Mouse (Mus musculus): Measurements from ENCODE around the gene Sprr2h.

Gene Sprr2h

GRCm38 (mm10) chr3:92385385-92385784 is at the start of gene Sprr2h:
Sprr2h (plus strand) TSS chr3:92385685.
- no peak for DNase-seq

- DNase-seq = no peak
These were observed 49.2 kb upstream of the Sprr2h start for GRCm38 (mm10) chr3:92336278-92336677.

GRCm38 (mm10) chr3:92338840-92339239 is 46.6 kb upstream of the Sprr2h start, which contains the start of gene Sprr2d:
Sprr2d (plus strand) TSS chr3:92339140.
- no peak for DNase-seq

GRCm38 (mm10) chr3:92351843-92352242 is 33.6 kb upstream of the Sprr2h start, which contains the start of gene Sprr2e:
Sprr2e (plus strand) TSS chr3:92352143.
- DNase-seq = no peak

- DNase-seq = no peak
These were observed 23.9 kb upstream of the Sprr2h start for GRCm38 (mm10) chr3:92361619-92362018.

GRCm38 (mm10) chr3:92364887-92365286 is 20.6 kb upstream of the Sprr2h start, which contains the start of gene Sprr2f:
Sprr2f (plus strand) TSS chr3:92365187.
- DNase-seq = no peak

GRCm38 (mm10) chr3:92373613-92374012 is 11.9 kb upstream of the Sprr2h start:
- DNase-seq = no peak

- DNase-seq = no peak
These were observed 8.8 kb downstream of the Sprr2h start for GRCm38 (mm10) chr3:92394301-92394700.

- no peak for DNase-seq
These were observed 22.2 kb downstream of the Sprr2h start, which contains the start of gene Sprr2i for GRCm38 (mm10) chr3:92407691-92408090. Sprr2i (plus strand) TSS chr3:92407991.

GRCm38 (mm10) chr3:92417782-92418181 is 32.3 kb downstream of the Sprr2h start, which contains the start of gene Sprr2j-ps:
Sprr2j-ps (plus strand) TSS chr3:92418082.
- no peak for DNase-seq

GRCm38 (mm10) chr3:92429323-92429722 is 43.8 kb downstream of the Sprr2h start, which contains the start of gene Gm9774:
Gm9774 (minus strand) TSS chr3:92429423.
- DNase-seq = no peak

- DNase-seq = no peak
These were observed 46.8 kb downstream of the Sprr2h start, which contains the start of gene Sprr2k for GRCm38 (mm10) chr3:92432282-92432681. Sprr2k (plus strand) TSS chr3:92432582.
